Mouse (Mus musculus) olfactory bulb, adult 2 months (tissue): ENCODE results near the gene Ppp4r2.

ENCODE experiments used
- CTCF ChIP-seq: fragments of 200-500 bp; IDR thresholded peaks from 2 replicates; pipeline ENCODE4 v1.5.1; 2012; ENCODE audit warnings: low read depth, mild to moderate bottlenecking, low read length, moderate library complexity; ENCODE audit not compliant: insufficient read depth
- POLR2A ChIP-seq: fragments of 200-500 bp; IDR thresholded peaks from 2 replicates; pipeline ENCODE4 v1.6.1; 2012; ENCODE audit warnings: mild to moderate bottlenecking, low read depth, low read length, moderate library complexity; ENCODE audit not compliant: insufficient read depth

- TF ChIP-seq CTCF (peak; percentile 87), POLR2A (no peak)
Measured at GRCm38 (mm10) chr6:100882381-100883213, 49.2 kb downstream of the Ppp4r2 start.
